In genomic region chr12:10168581-10168980, GRCm38 (mm10) we compare ENCODE assay signal across 20 mouse cellular contexts.
A peak's percentile ranks its signal among the peaks of the same experiment; 100 is the strongest.
DNase-seq lines count a peak whose midpoint lies in the region; TF ChIP-seq lines count a peak whose summit lies in the region.
"Had no signal": no experiment of that assay in that cellular context is flagged by ENCODE, and none has a peak within 500 bp of the region (broad histone marks: within the 10 kb centered on the region; RNA-seq: fewer than 3 reads in every experiment).

No protein-coding gene starts in this region.

- no peaks in the 10 kb centered on the region for H3K36me3 ChIP-seq in kidney, adult 2 months (ENCODE audit: control insufficient read depth, insufficient read depth, low read length)
- H3K36me3 ChIP-seq: embryonic facial prominence, embryonic 10.5 days; forebrain, embryonic 15.5 days; heart, embryonic 15.5 days had no signal

- TF ChIP-seq POLR2A in kidney, adult 2 months (IDR thresholded peaks at IDR 0.05; ENCODE audit: low read depth, low read length) = no peak

- peak; percentile 15 to 35 for DNase-seq in cerebellum, postnatal 10 days
- DNase-seq in cerebellum, adult 11 months = no peak
- peak; percentile 19 to 29 for DNase-seq in layer of hippocampus, adult 2 months (ENCODE audit: low spot score in 2 of 2)
- no peak for DNase-seq in layer of hippocampus, postnatal 10 days (ENCODE audit: low spot score in 2 of 2)
- DNase-seq in layer of hippocampus, adult 9-11 months = peak; percentile 12
- peak; percentile 34 for DNase-seq in right cerebral cortex, postnatal 25 days
- DNase-seq in kidney, adult 2 months = no peak
- no peak for DNase-seq in urinary bladder, postnatal 25 days (ENCODE audit: low spot score)
- DNase-seq: adrenal gland, postnatal 10 days; cerebellum, adult 9-10 months; heart, postnatal 4 days; kidney, adult 8-10 months; kidney, postnatal 10 days; thymus, adult 2 months; thymus, postnatal 4 days had no signal

- H3K27me3 ChIP-seq in kidney, adult 2 months (replicated peaks; ENCODE audit: control insufficient read depth, insufficient read depth, low read length) = no peaks in the 10 kb centered on the region
- H3K27me3 ChIP-seq: forebrain, embryonic 15.5 days; heart, embryonic 15.5 days had no signal

- no peak for TF ChIP-seq CTCF in layer of hippocampus, adult 2 months (conservative IDR thresholded peaks at IDR 0.05)
- no peak for TF ChIP-seq CTCF in kidney, adult 2 months (conservative IDR thresholded peaks at IDR 0.05; ENCODE audit: insufficient read depth, insufficient read length, low read depth, low read length)

- no peak overlapping the region for H3K27ac ChIP-seq in layer of hippocampus, adult 2 months
- no peak overlapping the region for H3K27ac ChIP-seq in kidney, adult 2 months (ENCODE audit: insufficient read depth, low read depth, low read length)
- H3K27ac ChIP-seq: embryonic facial prominence, embryonic 10.5 days; forebrain, embryonic 15.5 days; heart, embryonic 15.5 days; hindbrain, embryonic 14.5 days; macrophage had no signal

- no peak overlapping the region for H3K4me3 ChIP-seq in layer of hippocampus, adult 2 months
- no peak overlapping the region for H3K4me3 ChIP-seq in kidney, adult 2 months (ENCODE audit: insufficient read depth, low read depth, low read length)
- H3K4me3 ChIP-seq: embryonic facial prominence, embryonic 10.5 days; forebrain, embryonic 15.5 days; heart, embryonic 15.5 days had no signal

- H3K4me1 ChIP-seq in kidney, adult 2 months (ENCODE audit: control insufficient read depth, insufficient read depth, low read length) = no peaks in the 10 kb centered on the region
- H3K4me1 ChIP-seq: embryonic facial prominence, embryonic 10.5 days; forebrain, embryonic 15.5 days; heart, embryonic 15.5 days had no signal

Comparison
In these comparisons a context has a peak if more than half of its experiments do, and no peak if none do; other contexts are left out.
1. DNase-seq: peak in cerebellum, postnatal 10 days (2 of 2), layer of hippocampus, adult 2 months (2 of 2), layer of hippocampus, adult 9-11 months (single experiment) and right cerebral cortex, postnatal 25 days (single experiment); none in cerebellum, adult 11 months (single experiment), layer of hippocampus, postnatal 10 days (0 of 2), kidney, adult 2 months (single experiment) and urinary bladder, postnatal 25 days (single experiment).